Mouse (Mus musculus): ENCODE data around the gene Gm11639. TPM values are rescaled to one million over a fixed set of nuclear protein-coding genes. Genes with fewer than 3 reads are reported as not detected.

Gene Gm11639
- total RNA-seq, 2 experiments from 2014 or later, result not detected

DNA sequence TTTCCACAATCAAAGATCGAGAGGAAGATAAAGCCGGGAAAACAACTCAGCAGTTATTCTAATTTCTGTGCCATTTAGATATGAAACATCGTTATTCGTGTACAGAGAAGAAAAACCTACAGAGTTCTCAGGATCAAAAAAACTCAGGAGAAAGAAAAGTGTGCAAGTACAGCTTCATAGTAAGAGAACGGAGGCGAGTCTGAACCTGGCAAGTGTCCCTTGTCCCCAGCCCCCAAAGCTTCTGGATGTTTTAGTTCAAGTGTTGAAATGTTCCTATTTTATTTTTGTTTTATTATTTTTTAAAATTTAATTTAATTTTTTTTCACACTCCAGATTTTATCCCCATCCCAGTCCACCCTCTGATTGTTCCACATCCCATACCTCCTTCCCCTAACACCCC lies 7.7 kb downstream of the Gm11639 start:
- no peak for DNase-seq (ENCODE audit: low spot score)

DNA sequence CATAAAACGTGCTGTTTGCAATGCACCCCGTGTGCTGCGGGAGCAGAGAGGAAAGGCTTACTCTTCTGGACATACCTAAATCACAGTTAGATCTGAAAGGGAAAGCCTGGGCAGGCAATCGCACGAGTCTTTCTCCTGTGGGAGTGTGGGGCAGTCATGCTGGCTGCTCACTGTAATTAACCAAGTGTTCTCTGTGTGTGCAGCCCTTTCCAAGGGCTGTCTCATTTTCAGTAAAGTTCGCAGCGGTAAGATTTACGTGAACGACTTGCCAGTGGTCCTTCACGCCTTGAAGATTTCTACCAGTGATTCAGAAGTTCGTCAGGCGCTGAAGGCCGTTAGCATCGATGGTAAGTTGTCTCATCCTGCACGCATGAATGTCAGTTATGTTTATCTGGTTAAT lies 18.6 kb downstream of the Gm11639 start:
- no peak for DNase-seq (ENCODE audit: low spot score)

DNA sequence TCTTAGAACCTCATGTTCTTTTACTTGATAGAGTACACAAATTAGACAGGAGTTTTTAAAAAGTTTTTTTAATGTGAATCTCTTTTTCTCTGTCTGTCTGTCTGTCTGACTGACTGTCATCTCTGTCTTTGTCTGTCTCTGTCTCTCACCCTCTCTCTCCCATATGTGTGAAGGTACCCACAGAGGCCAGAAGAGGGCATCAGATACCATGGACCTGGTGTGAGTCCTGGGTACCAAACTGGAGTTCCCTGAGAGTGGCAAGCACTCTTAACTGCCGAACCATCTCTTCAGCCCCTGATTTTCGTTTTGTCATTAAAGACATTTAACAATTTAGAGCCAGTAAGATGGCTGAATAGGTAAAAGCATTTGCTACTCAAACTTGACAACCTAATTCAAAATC lies 21.6 kb downstream of the Gm11639 start:
- no peak for DNase-seq (ENCODE audit: low spot score)

GRCm38 (mm10) chr11:104744995-104745568 lies 59.6 kb downstream of the Gm11639 start:
- DNase-seq (ENCODE audit: low spot score), result no peak

GRCm38 (mm10) chr11:104765762-104766161 lies 80.3 kb downstream of the Gm11639 start:
- DNase-seq (ENCODE audit: low spot score), result no peak

- DNase-seq (ENCODE audit: low spot score), result no peak
Measured at GRCm38 (mm10) chr11:104767068-104767467, 81.6 kb downstream of the Gm11639 start.

DNA sequence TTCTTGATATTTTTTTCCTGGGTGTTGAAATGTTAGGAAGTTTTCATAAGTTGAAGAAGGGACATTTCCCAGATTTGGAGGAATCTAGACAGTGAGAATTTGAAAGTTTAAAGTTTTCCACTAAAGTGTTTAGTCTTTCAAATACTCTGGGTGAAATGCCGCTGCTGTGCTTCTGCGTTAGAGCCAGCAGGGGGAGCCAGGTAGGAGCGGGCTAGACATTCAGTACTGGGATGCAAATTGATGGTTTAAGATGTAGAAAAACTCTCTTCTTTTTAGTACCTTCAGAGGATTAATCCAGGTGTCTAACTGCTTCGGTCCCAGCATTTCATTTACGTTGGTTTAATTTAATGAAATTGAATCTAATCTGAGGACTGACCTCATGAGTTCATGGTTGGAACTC lies 82.6 kb downstream of the Gm11639 start:
- peak; percentile 9 for DNase-seq (ENCODE audit: low spot score)

DNA sequence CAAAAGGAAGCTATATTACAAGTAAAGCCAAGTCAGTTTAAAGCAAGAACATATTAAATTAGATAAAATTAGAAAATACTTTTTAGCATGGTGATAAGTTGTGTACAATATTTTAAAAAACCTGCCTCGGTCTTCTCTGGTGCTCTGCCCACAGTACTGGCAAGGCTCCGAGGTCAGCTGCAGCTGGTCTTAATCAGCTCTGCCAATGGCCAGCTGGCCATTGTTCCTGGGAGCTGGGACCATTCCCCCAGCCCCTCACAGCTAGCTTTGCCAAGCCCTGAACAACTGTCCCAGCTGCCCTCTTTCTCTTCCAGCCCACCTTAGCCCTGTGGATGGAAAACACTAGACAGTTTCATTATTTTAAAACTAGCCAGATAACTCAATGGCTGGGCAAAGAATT lies 93.3 kb downstream of the Gm11639 start:
- no peak for DNase-seq (ENCODE audit: low spot score)

DNA sequence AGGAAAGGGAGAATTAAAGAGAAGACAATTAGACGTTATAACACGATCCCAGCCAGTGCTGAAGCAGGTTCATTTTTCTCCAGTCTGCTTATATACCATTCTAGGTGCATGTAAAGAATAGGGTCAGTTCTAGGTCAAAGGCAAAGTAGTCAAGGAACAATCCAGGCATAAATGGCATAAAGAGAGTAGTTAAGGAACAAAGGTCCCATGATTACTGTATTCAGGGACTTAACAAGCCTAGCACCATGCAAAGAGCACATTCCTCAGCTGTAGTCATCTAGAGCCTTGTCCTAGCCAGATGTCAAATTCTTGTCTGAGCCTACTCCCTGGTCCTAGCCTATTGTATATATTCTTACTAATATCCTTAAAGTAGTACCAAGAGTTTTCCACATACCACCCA lies 259.2 kb downstream of the Gm11639 start:
- DNase-seq (ENCODE audit: low spot score), result no peak

GRCm38 (mm10) chr11:104952349-104952748 lies 266.8 kb downstream of the Gm11639 start:
- DNase-seq (ENCODE audit: low spot score), result no peak

DNA sequence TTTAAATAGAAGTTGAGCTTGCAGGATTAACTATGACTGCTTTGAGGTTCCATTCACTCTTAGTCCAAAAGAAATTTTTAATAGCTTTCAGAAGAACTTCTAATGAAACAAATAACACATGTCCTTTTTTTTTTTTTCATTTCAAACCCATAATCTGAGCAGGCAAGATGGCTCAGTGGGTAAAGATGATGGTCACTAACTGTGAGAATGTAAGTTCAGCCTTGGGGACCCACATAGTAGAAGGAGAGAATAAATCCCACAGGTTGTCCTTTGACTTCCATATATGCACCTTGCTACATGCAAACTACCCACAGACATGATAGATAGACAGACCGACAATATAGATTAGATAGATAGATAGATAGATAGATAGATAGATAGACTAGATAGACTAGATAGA lies 282.4 kb downstream of the Gm11639 start:
- DNase-seq (ENCODE audit: low spot score), result no peak

DNA sequence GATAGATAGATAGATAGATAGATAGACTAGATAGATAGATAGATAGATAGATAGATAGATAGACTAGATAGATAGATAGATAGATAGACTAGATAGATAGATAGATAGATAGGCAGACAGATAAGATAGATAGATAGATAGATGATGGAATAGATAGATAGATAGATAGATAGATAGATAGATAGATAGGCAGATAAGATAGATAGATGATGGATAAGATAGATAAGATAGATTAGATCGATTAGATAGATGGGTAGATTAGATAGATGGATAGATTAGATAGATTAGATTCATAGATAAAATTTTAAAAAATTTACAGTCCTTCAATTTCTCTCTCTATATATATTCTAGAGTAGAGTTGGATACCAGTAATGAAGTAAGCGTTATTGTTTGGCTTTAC lies 282.9 kb downstream of the Gm11639 start:
- DNase-seq (ENCODE audit: low spot score), result no peak

GRCm38 (mm10) chr11:104971322-104971721 lies 285.8 kb downstream of the Gm11639 start:
- DNase-seq (ENCODE audit: low spot score), result no peak

DNA sequence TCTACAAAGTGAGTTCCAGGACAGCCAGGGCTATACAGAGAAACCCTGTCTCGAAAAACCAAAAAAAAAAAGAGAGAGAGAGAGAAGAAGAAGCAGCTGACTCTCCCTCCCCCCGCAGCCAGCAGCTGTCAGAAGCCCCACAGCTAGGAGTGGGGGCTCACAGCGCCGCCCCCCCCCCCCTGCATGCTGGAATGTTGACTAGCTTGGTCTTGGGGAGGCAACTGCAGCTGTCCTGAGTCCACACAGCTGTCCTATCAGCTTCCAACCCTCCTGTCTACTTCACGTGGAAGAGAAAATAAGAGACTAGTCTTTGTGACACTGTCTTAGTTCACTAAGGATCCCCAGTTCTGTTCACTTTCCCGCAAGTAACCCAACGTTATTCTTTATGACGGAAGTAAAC lies 287.0 kb downstream of the Gm11639 start:
- DNase-seq (ENCODE audit: low spot score), result no peak

DNA sequence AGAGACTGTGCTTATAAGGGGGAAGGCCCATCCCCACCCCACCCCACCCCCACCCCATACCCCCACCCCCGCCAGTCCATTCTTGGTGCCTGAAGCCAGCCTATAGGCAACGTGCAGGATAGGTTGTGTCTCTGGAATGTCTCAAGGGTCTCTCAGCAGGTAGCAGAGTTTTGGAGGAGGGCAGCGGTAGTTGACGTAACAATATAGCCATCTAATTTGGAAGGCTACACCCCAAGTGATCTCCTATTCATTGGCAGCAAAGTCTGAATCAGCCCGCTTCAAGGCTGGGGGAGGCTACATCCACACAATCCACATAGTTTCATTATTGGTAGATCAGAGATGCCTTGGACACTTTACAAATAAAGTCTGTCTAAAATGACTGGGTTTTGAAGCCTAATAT lies 292.5 kb downstream of the Gm11639 start:
- no peak for DNase-seq (ENCODE audit: low spot score)

- no peak for DNase-seq (ENCODE audit: low spot score)
Measured at GRCm38 (mm10) chr11:104981342-104982055, 296.0 kb downstream of the Gm11639 start.

DNA sequence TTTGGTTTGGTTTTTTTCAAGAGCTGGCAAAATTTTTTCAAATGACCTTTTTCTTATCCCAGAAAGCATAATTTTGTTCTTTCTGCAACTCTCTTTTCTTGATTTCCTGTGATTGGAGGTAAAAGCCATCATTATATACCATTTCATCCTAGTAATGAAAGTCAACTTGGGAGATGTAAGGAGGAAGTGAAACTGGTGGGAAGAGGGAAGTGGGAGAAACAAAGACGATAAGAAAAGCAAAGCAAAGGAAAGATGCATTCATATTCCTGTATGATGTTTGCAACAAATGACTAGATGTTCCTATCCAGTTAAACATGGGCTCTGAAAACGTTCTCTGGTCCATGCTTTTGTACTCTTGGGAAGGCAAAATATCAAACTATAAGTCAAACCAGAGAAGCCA lies 323.7 kb downstream of the Gm11639 start:
- no peak for DNase-seq (ENCODE audit: low spot score)

GRCm38 (mm10) chr11:105021071-105021470 lies 335.6 kb downstream of the Gm11639 start:
- DNase-seq (ENCODE audit: low spot score), result peak; percentile 3

DNA sequence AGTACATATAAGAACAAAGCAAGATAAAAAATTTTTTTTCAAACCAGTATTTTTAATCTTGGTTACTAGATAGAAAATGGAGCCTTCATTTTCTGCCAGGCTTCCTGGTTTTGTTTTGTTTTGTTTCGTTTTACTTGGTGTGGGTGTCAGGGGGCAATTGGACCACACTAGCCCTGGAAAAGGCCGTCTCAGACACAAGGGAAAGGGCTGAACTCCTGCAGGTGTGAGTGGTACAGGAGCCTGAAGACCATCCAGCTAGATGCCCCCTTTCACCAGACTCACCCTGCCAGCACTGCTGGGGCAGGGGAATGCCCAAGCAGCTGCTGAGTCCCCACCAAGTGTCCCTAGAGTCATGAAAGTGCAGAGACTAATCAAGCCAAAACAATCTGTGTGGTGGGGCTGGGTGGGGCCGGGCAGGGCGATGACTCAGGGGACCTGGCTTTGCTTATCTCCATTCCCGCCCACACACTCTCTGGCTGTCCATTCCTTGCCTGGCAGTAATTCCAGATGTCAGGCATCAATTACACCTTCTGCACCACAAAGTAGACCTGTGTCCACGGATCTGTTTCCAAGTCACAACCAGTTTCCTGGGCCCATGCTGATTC lies 343.3 kb downstream of the Gm11639 start:
- DNase-seq (ENCODE audit: low spot score), result no peak

DNA sequence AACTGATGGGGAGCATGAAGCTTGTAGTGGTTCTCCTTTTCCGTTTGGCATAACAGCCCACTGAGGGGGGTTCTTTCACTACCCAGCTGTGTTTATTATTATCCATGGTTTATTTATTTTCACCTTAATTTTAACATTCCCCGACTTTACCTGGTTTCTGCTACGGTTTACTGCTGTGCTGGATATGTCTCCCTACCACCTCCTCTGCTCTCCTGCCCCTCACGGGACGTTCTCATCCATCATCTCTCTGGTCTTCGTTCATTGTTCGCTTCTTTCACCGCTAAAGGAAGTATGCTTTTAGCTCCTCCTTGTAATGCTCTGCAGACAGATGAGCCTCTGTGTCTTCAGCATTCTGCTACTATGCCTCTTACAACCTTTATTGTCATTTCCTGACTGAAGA lies 344.0 kb downstream of the Gm11639 start:
- no peak for DNase-seq (ENCODE audit: low spot score)

DNA sequence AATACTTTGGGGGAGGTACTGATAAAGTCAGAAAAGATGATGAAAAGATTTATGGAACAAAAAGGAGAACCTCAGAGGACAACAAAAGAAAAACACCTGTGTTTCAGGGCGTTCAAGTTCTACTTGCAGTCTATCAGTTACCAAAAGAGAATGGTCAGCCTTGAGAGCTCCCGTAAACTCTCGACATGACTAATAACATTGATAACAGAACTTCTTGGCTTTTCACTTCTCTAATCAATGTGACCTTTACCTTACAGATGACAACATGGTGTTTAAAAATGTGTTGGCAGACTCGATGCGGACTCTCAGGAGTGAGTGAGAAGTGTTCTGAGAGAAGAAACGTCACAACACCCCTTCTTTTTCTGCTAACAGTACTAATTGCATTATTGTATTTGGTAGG lies 344.7 kb downstream of the Gm11639 start:
- DNase-seq (ENCODE audit: low spot score), result no peak

- no peak for DNase-seq (ENCODE audit: low spot score)
Measured at GRCm38 (mm10) chr11:105031103-105031502, 345.6 kb downstream of the Gm11639 start.

DNA sequence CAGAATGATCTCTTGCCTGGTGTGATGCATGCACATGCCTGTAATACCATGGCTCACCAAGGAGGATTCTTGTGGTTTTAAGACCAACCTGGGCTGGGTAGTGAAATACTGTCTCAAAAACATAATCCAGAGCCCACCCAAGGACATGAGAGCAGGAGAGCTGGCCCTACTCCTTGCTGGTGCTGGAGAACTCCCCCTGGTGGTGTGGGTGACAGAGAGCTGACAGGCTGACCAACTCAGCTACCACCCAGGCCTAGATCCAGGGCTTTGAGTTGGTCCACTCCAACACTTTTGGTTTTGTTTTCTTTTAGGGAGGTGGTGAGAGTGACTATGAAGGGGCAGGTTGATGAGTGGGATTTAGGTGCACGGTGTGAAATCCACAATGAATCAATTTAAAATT lies 349.6 kb downstream of the Gm11639 start:
- DNase-seq (ENCODE audit: low spot score), result no peak
